Mouse (Mus musculus) embryonic facial prominence, embryonic 12.5 days (tissue): ENCODE measurements at regions not wholly inside any gene's neighbourhood (a gene's known extent, or its start where the extent isn't known, plus 50 kb on each side); places are given as distances from the start of the nearest gene placed in this dataset.

Experiments
- ATAC-seq: fragments of 200-750 bp; cut with Nextera tagmentation; 2 replicates; pipeline ENCODE4 v1.8.0; 2017; ENCODE audit not compliant: insufficient number of reproducible peaks, insufficient read depth, low FRiP score, low TSS enrichment
- H3K27ac ChIP-seq: fragments of 300-500 bp; sonication (generic); 2 replicates; pipeline ENCODE4 v1.5.1; 2016; ENCODE audit warnings: mild to moderate bottlenecking
- H3K27me3 ChIP-seq: fragments of 300-500 bp; sonication (generic); 2 replicates; pipeline ENCODE4 v1.6.1; 2016; ENCODE audit warnings: mild to moderate bottlenecking, moderate library complexity
- H3K36me3 ChIP-seq: fragments of 300-500 bp; sonication (generic); 2 replicates; pipeline ENCODE4 v1.6.1; 2016; ENCODE audit warnings: mild to moderate bottlenecking
- H3K4me1 ChIP-seq: fragments of 300-500 bp; sonication (generic); 2 replicates; pipeline ENCODE4 v1.6.1; 2016
- H3K4me2 ChIP-seq: fragments of 300-500 bp; sonication (generic); replicated peaks from 2 replicates; pipeline ENCODE4 v1.6.1; 2016; ENCODE audit warnings: mild to moderate bottlenecking, moderate library complexity
- H3K4me3 ChIP-seq: fragments of 300-500 bp; sonication (generic); 2 replicates; pipeline ENCODE4 v1.5.1; 2016; ENCODE audit warnings: mild to moderate bottlenecking
- H3K9ac ChIP-seq: fragments of 300-500 bp; sonication (generic); 2 replicates; pipeline ENCODE4 v1.6.1; 2016; ENCODE audit warnings: mild to moderate bottlenecking, moderate library complexity
- H3K9me3 ChIP-seq: fragments of 300-500 bp; sonication (generic); 2 replicates; pipeline ENCODE4 v1.6.1; 2016; ENCODE audit warnings: mild to moderate bottlenecking, moderate library complexity
- WGBS: fragments of 180-500 bp; shearing (Covaris S2); methylation state at CpG from one replicate; pipeline ENCODE4 v1.1.7; 2016; 5-methylcytosine and 5-hydroxymethylcytosine counted together

DNA sequence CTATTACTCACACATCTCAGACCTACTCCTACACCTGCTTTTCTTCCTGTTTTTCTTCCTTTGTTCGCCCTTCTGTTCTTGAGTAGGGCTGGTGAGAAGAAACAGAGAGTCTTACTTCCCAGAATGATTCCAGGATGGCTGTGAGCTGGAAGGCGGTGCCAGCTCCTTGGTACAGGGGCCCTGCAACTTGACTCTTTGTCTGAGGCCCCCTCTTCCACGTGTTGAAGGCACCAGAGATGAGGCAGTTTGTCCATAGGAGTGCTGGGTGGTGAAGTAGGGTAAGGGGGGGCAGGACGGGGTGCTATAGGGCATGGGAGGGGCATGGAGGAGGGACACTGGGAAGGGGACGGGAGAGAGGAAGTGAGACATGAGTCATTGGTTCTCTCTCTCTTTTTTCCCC, 60.8 kb downstream of the Dmrta2 start:
- WGBS: 65% methylated on average over 5 of the region's 5 CpGs
- Histone ChIP-seq H3K9me3 (no peaks in the 10 kb centered on the region), H3K36me3 (no peaks in the 10 kb centered on the region), H3K27ac (no peak overlapping the region), H3K4me1 (no peaks in the 10 kb centered on the region), H3K4me3 (no peak overlapping the region), H3K4me2 (no peak overlapping the region), H3K9ac (no peak overlapping the region), H3K27me3 (no peaks in the 10 kb centered on the region)
- no peak for ATAC-seq

DNA sequence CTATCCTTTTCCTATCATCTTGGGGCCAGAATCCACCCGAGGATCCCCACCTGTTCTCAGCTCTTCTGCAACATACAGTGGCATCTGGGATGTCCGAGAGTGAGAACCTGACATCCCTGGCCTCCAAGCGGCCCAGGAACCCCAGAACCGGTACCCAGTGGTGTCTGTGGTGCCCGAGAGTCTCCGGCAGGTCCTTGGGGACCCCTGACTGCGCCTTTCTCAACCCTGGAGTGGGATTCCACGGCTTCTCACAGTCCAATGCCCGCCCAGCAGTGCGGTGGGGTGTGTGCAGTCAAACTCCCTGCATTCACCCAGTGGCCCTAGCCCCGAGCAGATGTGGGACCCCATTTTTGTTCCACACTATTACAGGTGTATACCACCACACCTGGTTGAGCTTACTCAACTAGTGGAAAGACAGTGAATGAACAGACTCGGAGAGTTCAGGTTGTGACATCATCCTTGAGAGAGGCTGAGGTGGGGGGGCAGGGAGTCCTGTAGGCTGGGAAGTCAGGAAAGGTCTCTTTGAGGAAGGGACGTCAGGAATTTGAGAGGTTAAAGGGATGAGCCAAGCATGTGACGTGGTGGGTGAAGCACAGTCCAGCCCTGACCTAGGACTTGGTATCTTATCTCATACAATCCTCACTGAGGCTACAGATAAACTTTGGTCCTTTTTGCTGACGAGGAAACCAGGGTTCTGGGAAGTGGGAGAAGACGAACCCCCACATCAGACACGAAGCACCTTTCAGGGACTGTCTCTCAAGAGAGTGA, 67.2 kb downstream of the Dmrta2 start:
- 86% methylated on average over 17 of the region's 17 CpGs for WGBS
- no peak for ATAC-seq
- H3K4me1 ChIP-seq: no peaks in the 10 kb centered on the region
- no peak overlapping the region for H3K27ac ChIP-seq
- no peaks in the 10 kb centered on the region for H3K36me3 ChIP-seq
- H3K9me3 ChIP-seq: no peaks in the 10 kb centered on the region
- no peak overlapping the region for H3K4me2 ChIP-seq
- H3K9ac ChIP-seq: no peak overlapping the region
- no peaks in the 10 kb centered on the region for H3K27me3 ChIP-seq
- no peak overlapping the region for H3K4me3 ChIP-seq

DNA sequence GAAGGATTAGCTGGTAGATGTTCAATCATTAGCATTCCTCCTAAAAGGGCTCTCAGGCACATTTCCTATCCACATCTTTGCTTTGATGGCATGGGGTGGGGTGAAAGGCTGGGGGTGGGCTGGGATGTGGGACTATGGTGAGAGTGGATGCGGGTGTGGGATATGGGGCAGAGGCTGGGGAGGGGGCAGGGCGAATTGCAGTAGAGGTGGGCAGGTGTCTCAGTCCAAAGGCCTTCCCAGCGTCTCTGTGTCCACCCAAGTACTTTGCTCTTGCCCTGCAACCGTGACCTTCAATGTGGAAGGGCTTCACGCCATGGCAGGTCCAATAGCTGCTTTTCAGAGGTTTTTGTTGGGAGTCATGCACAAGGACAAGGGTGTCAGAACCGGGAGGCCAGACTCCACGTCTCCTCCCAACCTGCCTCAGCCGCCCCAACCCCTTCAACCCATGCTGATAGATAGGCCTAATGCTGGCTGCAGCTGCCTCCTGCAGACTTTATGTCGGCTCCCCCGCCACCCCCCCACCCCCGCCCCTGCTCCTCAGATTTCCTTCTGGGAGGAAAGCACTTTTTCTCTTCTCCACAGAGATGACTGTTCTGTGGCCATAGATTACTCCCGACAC, 67.9 kb downstream of the Dmrta2 start:
- Histone ChIP-seq H3K36me3 (no peaks in the 10 kb centered on the region), H3K4me2 (no peak overlapping the region), H3K9ac (no peak overlapping the region), H3K27ac (no peak overlapping the region), H3K27me3 (no peaks in the 10 kb centered on the region), H3K9me3 (no peaks in the 10 kb centered on the region), H3K4me1 (peaks cover 3% of the 10 kb centered on the region; the same call in 1 of the 2 replicates), H3K4me3 (no peak overlapping the region)
- WGBS: 73% methylated on average over 12 of the region's 12 CpGs
- no peak for ATAC-seq

DNA sequence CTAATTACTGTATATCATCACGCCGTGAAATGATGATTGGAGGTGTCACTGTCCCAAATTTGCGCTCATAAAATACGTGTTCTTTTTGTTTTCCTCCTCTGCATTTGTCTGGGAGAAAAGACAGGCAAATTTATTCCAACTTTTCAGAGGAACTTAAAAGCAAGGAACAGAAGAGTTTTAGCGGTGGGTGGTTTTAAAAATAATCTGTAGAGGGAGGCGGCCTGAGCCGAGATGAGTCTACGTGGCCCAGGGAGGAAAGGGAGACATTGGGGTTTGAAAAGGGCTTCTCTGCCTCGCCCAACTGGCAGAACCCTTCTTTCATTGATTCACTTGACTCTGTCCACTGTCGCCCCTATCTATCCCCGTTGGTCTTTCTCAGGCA, 68.4 kb downstream of the Dmrta2 start:
- no peaks in the 10 kb centered on the region for H3K9me3 ChIP-seq
- no peaks in the 10 kb centered on the region for H3K36me3 ChIP-seq
- WGBS: 87% methylated on average over 11 of the region's 11 CpGs
- no peak overlapping the region for H3K9ac ChIP-seq
- H3K4me3 ChIP-seq: no peak overlapping the region
- H3K27me3 ChIP-seq: no peaks in the 10 kb centered on the region
- no peak for ATAC-seq
- peaks cover 4% of the 10 kb centered on the region; the same call in 1 of the 2 replicates for H3K4me1 ChIP-seq
- no peak overlapping the region for H3K27ac ChIP-seq
- H3K4me2 ChIP-seq: no peak overlapping the region

DNA sequence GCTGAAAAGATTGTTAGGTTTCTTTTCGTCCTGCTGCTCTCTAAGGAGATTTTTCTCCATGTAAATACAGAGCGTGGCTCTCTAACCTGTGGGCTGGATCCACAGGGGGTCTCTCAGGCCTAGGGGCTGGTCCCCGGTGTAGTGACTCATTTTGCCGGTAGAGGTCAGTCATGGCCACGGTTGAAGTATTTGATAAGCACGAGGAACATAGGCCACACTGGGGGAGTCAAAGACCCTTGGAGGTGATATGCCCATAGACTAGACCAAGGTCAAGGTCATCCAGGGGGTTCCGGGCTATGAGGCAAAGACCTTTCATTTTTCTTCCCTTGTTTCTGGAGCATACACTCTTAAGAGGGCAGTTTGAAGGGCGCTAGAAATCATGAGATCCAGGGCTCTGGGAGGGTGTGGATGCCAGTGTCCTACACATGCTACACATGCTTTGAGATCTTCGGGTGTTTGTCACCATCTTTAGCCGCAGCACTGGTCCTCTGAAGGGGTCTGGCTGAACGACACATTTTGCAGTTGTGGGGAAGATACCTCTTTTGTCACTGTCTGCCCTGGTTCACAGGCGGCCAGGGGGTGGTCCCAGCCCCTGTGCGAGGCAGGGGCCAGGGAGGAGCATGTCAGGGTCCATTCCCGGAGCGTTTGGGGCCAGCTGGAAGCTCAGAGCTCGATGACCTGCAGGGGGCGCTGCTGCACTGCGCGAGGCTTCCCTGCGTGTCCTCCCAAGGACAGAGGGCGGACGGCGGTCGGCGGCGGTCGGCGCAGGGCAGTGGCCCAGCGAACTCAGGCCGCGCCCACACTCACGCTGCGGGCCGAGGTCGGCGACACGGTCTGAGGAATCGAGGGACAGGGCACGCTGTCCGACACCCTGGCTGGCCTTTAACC, 72.8 kb downstream of the Dmrta2 start:
- H3K9me3 ChIP-seq: no peaks in the 10 kb centered on the region
- no peaks in the 10 kb centered on the region for H3K36me3 ChIP-seq
- peak overlapping the region; percentile 79 for H3K4me2 ChIP-seq
- peaks cover 4% of the 10 kb centered on the region; the same call in 1 of the 2 replicates for H3K4me1 ChIP-seq
- peak; percentile 90 for ATAC-seq
- peak overlapping the region; percentile 49 for H3K9ac ChIP-seq
- 4% methylated on average over 40 of the region's 40 CpGs for WGBS
- no peaks in the 10 kb centered on the region for H3K27me3 ChIP-seq
- no peak overlapping the region for H3K27ac ChIP-seq
- peak overlapping the region; percentile 47 for H3K4me3 ChIP-seq

DNA sequence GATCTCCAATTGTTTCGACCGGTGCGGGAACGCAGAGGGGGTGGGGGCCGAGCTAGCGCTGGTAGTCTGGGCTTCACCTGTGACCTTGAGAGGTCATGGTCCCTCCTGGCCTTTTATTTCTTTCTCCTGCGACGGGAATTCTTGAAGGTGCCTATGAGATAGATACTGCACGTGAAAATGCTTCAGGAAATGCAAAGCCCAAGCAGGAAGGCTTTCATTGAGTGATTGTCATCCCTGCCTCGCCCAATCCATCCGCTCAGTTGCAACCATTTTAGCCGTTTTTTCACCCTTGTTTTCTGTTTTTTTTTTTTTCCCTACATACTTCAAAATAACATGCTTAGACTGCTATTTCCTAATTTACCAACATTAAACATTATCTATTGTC, 73.4 kb downstream of the Dmrta2 start:
- Histone ChIP-seq H3K36me3 (no peaks in the 10 kb centered on the region), H3K4me2 (peak overlapping the region; percentile 79), H3K4me3 (peak overlapping the region; percentile 47), H3K27me3 (no peaks in the 10 kb centered on the region), H3K4me1 (peaks cover 4% of the 10 kb centered on the region; the same call in 1 of the 2 replicates), H3K27ac (no peak overlapping the region), H3K9ac (peak overlapping the region; percentile 49), H3K9me3 (no peaks in the 10 kb centered on the region)
- no peak for ATAC-seq
- 13% methylated on average over 12 of the region's 12 CpGs for WGBS

DNA sequence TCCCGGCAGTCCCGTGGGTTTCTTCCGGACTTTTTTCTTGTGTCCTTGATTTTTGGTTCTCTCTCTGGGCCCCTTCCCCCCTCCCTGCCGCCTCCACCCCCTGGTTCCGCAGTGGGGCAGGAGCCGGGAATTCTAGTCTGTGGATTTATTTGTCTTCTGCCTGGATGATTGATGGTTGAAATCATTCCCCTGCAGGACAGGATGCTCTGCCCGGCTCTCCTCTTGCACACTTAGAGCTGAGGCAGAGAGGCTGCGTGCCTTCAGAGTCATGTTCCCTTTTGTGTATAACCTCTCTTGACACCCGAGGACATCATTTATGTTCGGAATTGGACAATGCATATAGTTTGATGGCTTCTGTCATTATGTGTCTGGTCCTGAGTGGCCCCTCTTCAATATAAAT, 74.0 kb downstream of the Dmrta2 start:
- Histone ChIP-seq H3K4me3 (no peak overlapping the region), H3K9ac (no peak overlapping the region), H3K9me3 (no peaks in the 10 kb centered on the region), H3K4me2 (no peak overlapping the region), H3K36me3 (no peaks in the 10 kb centered on the region), H3K4me1 (peaks cover 4% of the 10 kb centered on the region; the same call in 1 of the 2 replicates), H3K27ac (no peak overlapping the region), H3K27me3 (no peaks in the 10 kb centered on the region)
- 38% methylated on average over 10 of the region's 10 CpGs for WGBS
- ATAC-seq: no peak

DNA sequence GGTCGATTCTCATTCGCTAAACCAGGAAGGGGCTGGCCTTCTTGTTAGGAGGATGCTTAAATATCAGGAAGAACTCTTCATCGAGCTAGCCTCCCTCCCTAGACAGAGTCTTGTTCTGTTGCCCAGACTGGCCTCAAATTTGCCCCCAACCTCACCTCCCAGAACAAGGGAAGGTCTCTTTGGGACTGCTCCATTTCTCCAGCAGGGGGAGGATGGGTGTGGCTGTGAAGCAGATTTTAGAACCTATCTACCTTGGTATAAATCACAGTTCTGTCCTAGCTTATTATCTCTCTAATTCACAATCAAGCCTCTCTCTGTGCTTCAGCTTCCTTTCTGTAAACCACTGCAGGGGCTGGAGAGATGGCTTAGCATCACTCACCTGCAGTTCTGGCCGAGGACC, 75.1 kb downstream of the Dmrta2 start:
- Histone ChIP-seq H3K27ac (no peak overlapping the region), H3K9me3 (no peaks in the 10 kb centered on the region), H3K4me2 (no peak overlapping the region), H3K36me3 (no peaks in the 10 kb centered on the region), H3K9ac (no peak overlapping the region), H3K27me3 (no peaks in the 10 kb centered on the region), H3K4me3 (no peak overlapping the region), H3K4me1 (peaks cover 4% of the 10 kb centered on the region; the same call in 1 of the 2 replicates)
- ATAC-seq: no peak
- 85% methylated on average over 4 of the region's 4 CpGs for WGBS

DNA sequence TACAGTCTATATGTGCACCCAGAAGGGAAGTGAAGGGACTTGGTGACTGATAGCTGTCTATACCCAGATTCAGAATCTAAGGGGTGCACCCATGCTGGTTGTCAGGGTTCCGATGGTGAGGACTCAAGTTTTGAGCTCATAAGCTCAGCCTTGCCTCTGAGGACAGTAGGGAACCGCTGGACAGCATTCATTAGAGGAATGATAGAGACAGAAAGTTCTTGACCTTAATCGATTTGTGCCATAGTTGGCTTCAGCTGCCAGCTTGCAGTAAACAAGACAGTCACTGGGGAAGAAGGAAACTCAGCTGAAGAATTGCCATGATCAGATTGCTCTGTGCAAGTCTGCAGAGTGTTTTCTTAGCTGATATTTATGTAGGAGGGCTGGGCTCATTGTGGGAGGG, 96.0 kb downstream of the Dmrta2 start:
- no peak for ATAC-seq
- no peak overlapping the region for H3K27ac ChIP-seq
- H3K27me3 ChIP-seq: no peaks in the 10 kb centered on the region
- no peak overlapping the region for H3K9ac ChIP-seq
- no peak overlapping the region for H3K4me3 ChIP-seq
- no peaks in the 10 kb centered on the region for H3K9me3 ChIP-seq
- 81% methylated on average over 3 of the region's 3 CpGs for WGBS
- no peak overlapping the region for H3K4me2 ChIP-seq
- H3K4me1 ChIP-seq: no peaks in the 10 kb centered on the region
- H3K36me3 ChIP-seq: no peaks in the 10 kb centered on the region

DNA sequence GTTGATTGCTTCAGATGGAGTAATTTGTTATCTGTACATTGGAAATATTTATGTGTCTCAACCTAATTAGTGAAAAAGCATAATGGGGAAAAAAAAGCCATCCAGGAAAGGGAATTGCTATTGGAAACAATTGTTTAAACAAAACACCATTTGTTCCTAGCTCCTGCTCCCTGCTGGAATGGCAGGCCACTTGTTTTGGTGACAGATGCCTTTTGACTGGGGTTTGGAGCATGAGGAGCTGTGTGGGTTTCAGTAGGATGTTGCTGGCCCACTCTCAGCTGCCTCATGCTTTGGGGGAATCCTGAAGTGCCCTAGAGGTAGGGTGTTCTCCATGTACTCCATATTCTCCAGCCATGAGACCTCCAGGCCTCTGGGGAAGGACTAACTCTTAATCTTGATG, 105.5 kb downstream of the Dmrta2 start:
- Histone ChIP-seq H3K4me3 (no peak overlapping the region), H3K9me3 (no peaks in the 10 kb centered on the region), H3K4me1 (no peaks in the 10 kb centered on the region), H3K36me3 (no peaks in the 10 kb centered on the region), H3K4me2 (no peak overlapping the region), H3K27ac (no peak overlapping the region), H3K27me3 (no peaks in the 10 kb centered on the region), H3K9ac (no peak overlapping the region)
- ATAC-seq: no peak

DNA sequence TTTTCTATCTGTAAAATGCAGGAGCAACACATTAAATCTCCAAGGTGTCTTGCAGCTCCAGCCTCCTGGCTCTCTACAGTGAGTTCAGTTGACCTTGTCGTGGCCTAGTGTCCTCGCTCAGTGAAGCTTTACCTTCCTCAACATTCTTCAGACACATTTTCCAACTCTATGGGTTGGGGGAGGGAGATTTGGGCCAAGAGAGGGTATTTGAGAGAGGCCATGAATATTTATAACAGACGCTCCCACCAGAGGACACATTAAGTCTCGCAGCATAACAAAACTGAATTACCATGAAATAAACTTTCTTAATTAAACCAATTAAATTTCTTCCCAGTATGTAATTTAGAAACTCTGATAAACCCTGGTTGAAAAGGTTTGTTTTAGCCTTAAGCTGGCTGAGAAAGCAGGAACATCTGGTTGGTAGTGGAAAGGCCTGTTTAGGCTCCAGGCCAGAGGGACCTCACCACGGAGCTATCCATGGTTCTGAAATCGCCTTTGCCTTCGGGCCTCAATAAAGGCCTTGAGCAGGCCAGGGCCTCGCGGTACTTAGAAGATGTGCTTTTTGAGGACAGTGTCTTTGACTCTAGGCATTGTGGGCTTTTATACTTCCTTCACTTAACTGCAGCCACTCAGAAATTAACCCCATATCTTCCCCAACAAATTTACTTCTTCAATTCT, 109.9 kb downstream of the Dmrta2 start:
- Histone ChIP-seq H3K27me3 (no peaks in the 10 kb centered on the region), H3K4me2 (no peak overlapping the region), H3K27ac (no peak overlapping the region), H3K36me3 (no peaks in the 10 kb centered on the region), H3K9ac (no peak overlapping the region), H3K9me3 (no peaks in the 10 kb centered on the region), H3K4me1 (no peaks in the 10 kb centered on the region), H3K4me3 (no peak overlapping the region)
- no peak for ATAC-seq
- 29% methylated on average over 9 of the region's 9 CpGs for WGBS
